Mouse (Mus musculus) layer of hippocampus, adult 9-11 months (tissue): ENCODE measurements around the gene Syce2.
"Not testable (repeated sequence)": the region's sequence is repeated elsewhere in the genome, so short reads cannot be mapped to it uniquely, and the experiment has no call there.

Experiments used
- DNase-seq: peaks from one replicate; pipeline ENCODE4 v3.0.0; 2022

Syce2 gene

GRCm38 (mm10) chr8:84902920-84903661 lies 31.2 kb downstream of the Syce2 start:
- peak; percentile 94 for DNase-seq

DNA sequence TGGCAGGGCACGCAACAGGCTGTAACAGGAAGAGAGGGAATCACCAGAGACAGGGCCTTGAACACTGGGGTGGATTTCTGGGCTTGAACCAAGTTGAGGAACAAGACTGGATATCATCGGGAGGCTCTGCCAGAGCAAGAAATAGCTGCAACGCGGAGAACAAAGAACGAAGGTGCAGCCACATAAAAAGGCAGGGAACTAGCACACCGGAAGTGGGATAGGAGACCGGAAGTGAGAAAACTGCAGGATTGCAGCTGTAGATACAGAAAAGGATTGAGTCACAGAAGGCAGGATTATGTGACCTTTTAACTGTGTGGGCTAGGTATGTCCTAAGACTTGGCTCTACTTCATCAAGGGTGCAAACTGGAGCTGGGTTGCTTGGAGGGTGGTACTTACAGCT lies 32.4 kb downstream of the Syce2 start:
- DNase-seq, result no peak

- DNase-seq, result no peak
These were observed 35.1 kb downstream of the Syce2 start for GRCm38 (mm10) chr8:84907037-84907436.

DNA sequence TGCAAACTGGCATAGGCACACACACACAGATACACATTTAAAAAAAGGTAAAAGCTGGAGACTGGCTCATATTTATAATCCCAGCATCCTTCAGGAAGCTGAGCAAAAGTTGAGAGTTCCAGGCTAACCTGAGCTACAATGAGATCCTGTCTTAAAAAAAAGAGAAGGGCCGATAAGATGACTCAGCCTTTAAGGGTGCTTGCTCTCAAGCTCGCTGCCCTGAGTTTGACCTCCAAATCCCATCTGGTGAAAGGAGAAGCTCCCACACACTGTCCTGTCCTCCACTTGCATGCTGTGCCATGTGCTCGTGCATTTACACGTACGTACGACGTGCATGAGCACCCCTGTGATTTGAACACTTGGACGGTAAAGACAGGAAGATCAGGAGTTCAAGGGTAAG lies 35.6 kb downstream of the Syce2 start:
- DNase-seq, result no peak

GRCm38 (mm10) chr8:84907979-84908378 lies 36.1 kb downstream of the Syce2 start:
- not testable (repeated sequence) for DNase-seq

GRCm38 (mm10) chr8:84908421-84909161 lies 36.7 kb downstream of the Syce2 start, which contains the start of gene Dnase2a:
Gene Dnase2a (plus strand): TSS chr8:84908560.
- peak; percentile 95 for DNase-seq

- no peak for DNase-seq
These were observed 37.4 kb downstream of the Syce2 start for GRCm38 (mm10) chr8:84909162-84909767.

- DNase-seq, result no peak
These were observed 38.0 kb downstream of the Syce2 start for GRCm38 (mm10) chr8:84909949-84910348.

DNA sequence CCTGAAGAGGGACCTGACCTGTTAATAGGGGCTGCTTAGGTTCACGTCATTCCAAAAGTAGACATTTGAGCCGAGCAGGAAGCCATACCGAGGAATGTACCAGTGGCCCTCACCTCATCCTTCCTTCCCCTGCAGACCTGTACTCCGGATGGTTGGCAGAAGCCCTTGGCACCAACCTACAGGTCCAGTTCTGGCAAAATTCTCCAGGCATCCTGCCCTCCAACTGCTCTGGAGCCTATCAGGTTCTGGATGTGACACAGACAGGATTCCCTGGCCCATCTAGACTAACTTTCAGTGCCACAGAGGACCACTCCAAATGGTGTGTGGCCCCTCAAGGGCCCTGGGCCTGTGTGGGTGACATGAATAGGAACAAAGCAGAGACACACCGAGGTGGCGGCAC lies 38.6 kb downstream of the Syce2 start:
- DNase-seq, result no peak

- no peak for DNase-seq
These were observed 39.9 kb downstream of the Syce2 start for GRCm38 (mm10) chr8:84911854-84912253.

DNA sequence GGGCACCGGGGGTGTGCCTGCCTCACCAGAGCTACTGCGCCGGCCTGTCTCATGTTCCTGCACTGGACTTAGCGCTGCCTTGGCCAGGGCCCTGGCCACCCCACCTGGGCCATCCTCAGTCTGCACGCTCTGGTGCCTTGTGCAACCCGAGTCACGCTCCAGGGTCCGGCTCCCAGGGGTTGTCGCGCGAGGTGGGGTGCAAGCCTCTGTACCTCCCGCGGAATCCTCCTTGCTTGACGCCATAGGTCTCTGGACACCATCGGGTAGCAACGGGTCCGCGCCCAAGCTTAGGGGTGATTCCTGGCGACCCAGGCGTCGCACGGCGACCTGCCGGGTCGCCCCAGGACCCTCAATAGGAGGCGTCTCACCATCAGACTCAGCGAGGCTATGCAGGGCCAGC lies 40.5 kb downstream of the Syce2 start:
- no peak for DNase-seq

DNA sequence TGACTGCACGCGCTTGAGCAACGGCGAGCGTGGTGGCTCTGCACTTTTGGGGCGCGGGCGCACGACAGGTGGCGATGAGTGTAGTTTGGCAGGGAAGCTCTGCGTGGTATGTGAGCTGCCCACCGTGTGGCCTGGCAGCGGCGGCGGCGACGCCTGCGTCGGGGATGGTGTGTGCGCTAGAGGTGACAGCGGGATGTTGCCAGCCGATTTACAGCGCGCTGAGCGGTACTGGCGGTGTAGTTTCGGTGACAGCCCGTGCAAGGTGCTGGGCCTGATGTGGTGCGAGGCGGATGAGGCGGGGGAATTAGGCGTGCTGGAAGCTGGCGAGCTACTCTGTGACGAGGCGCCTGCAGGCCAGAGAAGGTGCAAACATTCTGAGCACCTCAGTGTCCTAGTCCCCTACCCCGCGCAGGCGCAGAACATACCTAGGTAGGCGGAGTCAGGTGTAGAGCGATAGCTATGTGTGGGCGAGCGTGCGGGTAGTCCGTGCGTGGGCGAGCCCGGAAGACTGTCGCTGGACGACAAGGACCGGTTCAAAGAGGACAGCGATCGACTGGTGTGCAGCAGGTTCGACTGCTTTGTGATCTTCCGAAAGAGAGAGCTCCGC lies 41.1 kb downstream of the Syce2 start:
- DNase-seq, result peak; percentile 72

GRCm38 (mm10) chr8:84913502-84913900 lies 41.6 kb downstream of the Syce2 start:
- DNase-seq, result no peak

DNA sequence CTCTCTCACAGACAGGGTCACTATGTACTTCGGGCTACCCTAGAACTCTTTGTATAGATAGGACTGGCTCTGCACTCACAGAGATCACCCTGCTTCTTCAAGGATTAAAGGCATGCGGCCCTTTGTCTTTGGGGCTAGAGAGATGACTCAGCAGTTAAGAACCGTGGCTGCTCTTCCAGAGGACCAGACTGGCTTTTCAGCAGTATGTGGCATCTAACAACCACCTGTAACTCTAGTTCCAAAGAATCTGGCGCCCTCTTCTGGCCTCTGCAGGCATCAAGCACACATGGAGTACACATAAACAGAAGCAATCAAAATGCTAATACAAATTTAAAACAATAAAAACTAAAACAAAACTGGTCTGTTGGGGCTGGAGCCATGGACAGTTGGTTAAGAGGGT lies 42.0 kb downstream of the Syce2 start:
- no peak for DNase-seq

GRCm38 (mm10) chr8:84915269-84915668 lies 43.4 kb downstream of the Syce2 start:
- DNase-seq, result no peak

GRCm38 (mm10) chr8:84917781-84918180 lies 45.9 kb downstream of the Syce2 start:
- DNase-seq, result no peak

GRCm38 (mm10) chr8:84918646-84919045 lies 46.7 kb downstream of the Syce2 start:
- no peak for DNase-seq

- DNase-seq, result no peak
These were observed 49.7 kb downstream of the Syce2 start for GRCm38 (mm10) chr8:84921596-84921995.

GRCm38 (mm10) chr8:84925557-84925956 lies 53.6 kb downstream of the Syce2 start:
- DNase-seq, result no peak

DNA sequence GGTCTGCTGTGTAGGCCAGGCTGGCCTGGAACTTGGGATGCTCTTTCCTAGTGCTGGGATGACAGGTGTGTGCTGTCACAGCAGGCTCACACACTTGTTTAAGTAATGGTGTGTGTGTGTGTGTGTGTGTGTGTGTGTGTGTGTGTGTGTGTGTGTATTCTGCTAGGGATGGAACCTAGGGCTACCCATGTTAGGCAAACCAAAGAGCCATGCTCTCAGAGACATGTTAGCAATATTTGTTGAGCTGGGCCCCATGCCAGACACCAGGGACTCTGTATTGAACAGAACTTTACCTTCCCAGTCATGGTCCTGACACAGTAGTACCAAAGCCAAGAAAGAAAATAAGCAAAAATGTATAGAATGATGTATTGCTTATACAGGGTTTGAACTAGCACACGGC lies 55.6 kb downstream of the Syce2 start:
- DNase-seq, result no peak

- DNase-seq, result peak; percentile 53
These were observed 56.8 kb downstream of the Syce2 start for GRCm38 (mm10) chr8:84928456-84929306.

- DNase-seq, result no peak
These were observed 58.7 kb downstream of the Syce2 start for GRCm38 (mm10) chr8:84930582-84930981.
